ENCODE assay signal across 24 mouse cellular contexts in genomic region chr2:3871748-3872147, GRCm38 (mm10).
A peak's percentile ranks its signal among the peaks of the same experiment; 100 is the strongest.
DNase-seq lines count a peak whose midpoint lies in the region; ATAC-seq and TF ChIP-seq lines count a peak whose summit lies in the region.
"Had no signal": no experiment of that assay in that cellular context is flagged by ENCODE, and none has a peak within 500 bp of the region (broad histone marks: within the 10 kb centered on the region; RNA-seq: fewer than 3 reads in every experiment).

No protein-coding gene starts in this region.

- 94% methylated on average over 3 of the region's 3 CpGs for WGBS in kidney, embryonic 14.5 days
- 55% methylated on average over 3 of the region's 3 CpGs for WGBS in heart, postnatal 0 days

- H3K36me3 ChIP-seq in kidney, embryonic 14.5 days (ENCODE audit: control insufficient read depth, insufficient read depth, low read length): no peaks in the 10 kb centered on the region
- no peaks in the 10 kb centered on the region for H3K36me3 ChIP-seq in heart, postnatal 0 days (replicated peaks; ENCODE audit: control insufficient read depth, insufficient read depth, low read length)
- H3K36me3 ChIP-seq: embryonic facial prominence, embryonic 15.5 days; forebrain, embryonic 10.5 days; hindbrain, embryonic 12.5 days had no signal

- TF ChIP-seq CTCF in heart, postnatal 0 days (IDR thresholded peaks at IDR 0.05; ENCODE audit: low read depth): no peak

- no peak for TF ChIP-seq EP300 in heart, postnatal 0 days (IDR thresholded peaks at IDR 0.05; ENCODE audit: low read depth)

- H3K9me3 ChIP-seq in kidney, embryonic 14.5 days (ENCODE audit: control insufficient read depth, low read length): no peaks in the 10 kb centered on the region
- H3K9me3 ChIP-seq in heart, postnatal 0 days (replicated peaks; ENCODE audit: control insufficient read depth, low read length): 0 out of 2 replicates have a peak, but pooled peaks cover 4% of the 10 kb centered on the region
- H3K9me3 ChIP-seq: embryonic facial prominence, embryonic 15.5 days; hindbrain, embryonic 12.5 days had no signal

- ATAC-seq in kidney, embryonic 14.5 days (ENCODE audit: low FRiP score, low TSS enrichment): 0 out of 2 replicates have a peak, but pooled peaks have one; percentile 12
- peak; percentile 41; the same call in 1 of the 2 replicates for ATAC-seq in heart, postnatal 0 days (ENCODE audit: insufficient read depth, low read depth)
- ATAC-seq: activated CD4-positive, CD25-positive, alpha-beta regulatory T cell, adult 4 months; forebrain, embryonic 14.5 days; hindbrain, embryonic 16.5 days; inflammation-experienced regulatory T-cells, adult 6 months; intestine, postnatal 0 days; Patski had no signal

- DNase-seq in heart, adult 11 months: peak; percentile 92
- DNase-seq in heart, postnatal 4 days: no peak
- no peak for DNase-seq in kidney, adult 8-10 months
- DNase-seq in heart, adult 9 months (ENCODE audit: low spot score in 2 of 2): peak; percentile 8 to 12
- DNase-seq in heart, postnatal 0 days (ENCODE audit: low spot score): no peak
- DNase-seq in thymus, postnatal 25 days: no peak
- DNase-seq: adrenal gland, adult 8-10 months; cerebellum, adult 18-20 months; embryo, embryonic 11 days; gastrocnemius, adult 2 months; gastrocnemius, postnatal 25 days; kidney, adult 9 months had no signal

- H3K27ac ChIP-seq in kidney, embryonic 14.5 days (ENCODE audit: low read depth, low read length): no peak overlapping the region
- no peak overlapping the region for H3K27ac ChIP-seq in heart, postnatal 0 days (ENCODE audit: low read depth)
- H3K27ac ChIP-seq: embryonic facial prominence, embryonic 15.5 days; forebrain, embryonic 10.5 days; gastrocnemius, adult 2 months; hindbrain, embryonic 12.5 days had no signal

- H3K27me3 ChIP-seq in kidney, embryonic 14.5 days (ENCODE audit: control insufficient read depth, insufficient read depth, low read length): no peaks in the 10 kb centered on the region
- H3K27me3 ChIP-seq in heart, postnatal 0 days (ENCODE audit: control insufficient read depth, insufficient read depth, low read length): no peaks in the 10 kb centered on the region
- H3K27me3 ChIP-seq: CH12.LX; embryonic facial prominence, embryonic 15.5 days; hindbrain, embryonic 12.5 days had no signal

- H3K4me3 ChIP-seq in kidney, embryonic 14.5 days (ENCODE audit: low read length): no peak overlapping the region
- no peak overlapping the region for H3K4me3 ChIP-seq in heart, postnatal 0 days (ENCODE audit: low read depth, low read length)
- H3K4me3 ChIP-seq: embryonic facial prominence, embryonic 15.5 days; erythroblast, embryonic 14.5 days; forebrain, embryonic 10.5 days; gastrocnemius, adult 2 months; hindbrain, embryonic 12.5 days had no signal

- H3K4me1 ChIP-seq in kidney, embryonic 14.5 days (ENCODE audit: control insufficient read depth, insufficient read depth, low read length): no peaks in the 10 kb centered on the region
- H3K4me1 ChIP-seq in heart, postnatal 0 days (ENCODE audit: control insufficient read depth, insufficient read depth): no peaks in the 10 kb centered on the region
- H3K4me1 ChIP-seq: embryonic facial prominence, embryonic 15.5 days; forebrain, embryonic 10.5 days; hindbrain, embryonic 12.5 days had no signal

- H3K9ac ChIP-seq in kidney, embryonic 14.5 days (ENCODE audit: low read depth, low read length): no peak overlapping the region
- H3K9ac ChIP-seq in heart, postnatal 0 days (replicated peaks; ENCODE audit: low read depth, low read length): no peak overlapping the region
- H3K9ac ChIP-seq: embryonic facial prominence, embryonic 15.5 days; hindbrain, embryonic 12.5 days had no signal

- H3K4me2 ChIP-seq in kidney, embryonic 14.5 days (replicated peaks; ENCODE audit: low read depth, low read length): no peak overlapping the region
- H3K4me2 ChIP-seq in heart, postnatal 0 days (ENCODE audit: low read depth, low read length): no peak overlapping the region
- H3K4me2 ChIP-seq: embryonic facial prominence, embryonic 15.5 days; hindbrain, embryonic 12.5 days had no signal

Comparison
In these comparisons a context has a peak if more than half of its experiments do, and no peak if none do; other contexts are left out.
1. DNase-seq: peak in heart, adult 11 months (single experiment) and heart, adult 9 months (2 of 2); none in heart, postnatal 4 days (single experiment), kidney, adult 8-10 months (0 of 2), heart, postnatal 0 days (single experiment) and thymus, postnatal 25 days (single experiment).